Mouse (Mus musculus): ENCODE data around the gene Gsk3a.

The Gsk3a gene

GRCm38 (mm10) chr7:25251071-25251791, 13.6 kb upstream of the Gsk3a start:
- in situ Hi-C loops (cut with MboI, MseI) = loop anchor here (25.0 kb wide), 1 partner anchor 1936 kb away; the partner anchor contains the start of genes BC024978, Gm21983, Mia and Rab4b

GRCm38 (mm10) chr7:25250141-25250972, 12.7 kb upstream of the Gsk3a start, which contains the start of gene Erf:
Gene Erf (minus strand): TSS chr7:25250761.
- in situ Hi-C loops (cut with MboI, MseI) = loop anchor here (25.0 kb wide), 1 partner anchor 1937 kb away; the partner anchor contains the start of genes BC024978, Gm21983, Mia and Rab4b

GRCm38 (mm10) chr7:25249314-25250140, 11.9 kb upstream of the Gsk3a start:
- in situ Hi-C loops (cut with MboI, MseI) = loop anchor here (25.0 kb wide), 1 partner anchor 1938 kb away; the partner anchor contains the start of genes BC024978, Gm21983, Mia and Rab4b

- in situ Hi-C loops (cut with MboI, MseI) = no loop called here
Observed at GRCm38 (mm10) chr7:25248846-25249313, 11.2 kb upstream of the Gsk3a start.

- in situ Hi-C loops (cut with MboI, MseI) = no loop called here
Observed at GRCm38 (mm10) chr7:25248018-25248647, 10.5 kb upstream of the Gsk3a start.

- in situ Hi-C loops (cut with MboI, MseI) = no loop called here
Observed at GRCm38 (mm10) chr7:25247498-25247897, 9.8 kb upstream of the Gsk3a start.

GRCm38 (mm10) chr7:25246759-25247137, 9.1 kb upstream of the Gsk3a start:
- in situ Hi-C loops (cut with MboI, MseI) = no loop called here

- in situ Hi-C loops (cut with MboI, MseI) = no loop called here
Observed at GRCm38 (mm10) chr7:25246079-25246758, 8.6 kb upstream of the Gsk3a start.

GRCm38 (mm10) chr7:25244562-25245369, 7.1 kb upstream of the Gsk3a start:
- in situ Hi-C loops (cut with MboI, MseI) = no loop called here

GRCm38 (mm10) chr7:25243361-25243760, 5.7 kb upstream of the Gsk3a start:
- in situ Hi-C loops (cut with MboI, MseI) = no loop called here

- in situ Hi-C loops (cut with MboI, MseI) = no loop called here
Observed at GRCm38 (mm10) chr7:25241062-25241461, 3.4 kb upstream of the Gsk3a start.

GRCm38 (mm10) chr7:25240631-25241030, 3.0 kb upstream of the Gsk3a start:
- in situ Hi-C loops (cut with MboI, MseI) = no loop called here

GRCm38 (mm10) chr7:25238829-25239623, 1.4 kb upstream of the Gsk3a start:
- in situ Hi-C loops (cut with MboI, MseI) = no loop called here

GRCm38 (mm10) chr7:25238015-25238706, 510 bp upstream of the Gsk3a start:
- in situ Hi-C loops (cut with MboI, MseI) = no loop called here

- in situ Hi-C loops (cut with MboI, MseI) = no loop called here
Observed at GRCm38 (mm10) chr7:25235526-25235925, 2.1 kb downstream of the Gsk3a start.

GRCm38 (mm10) chr7:25233061-25233460, 4.6 kb downstream of the Gsk3a start:
- in situ Hi-C loops (cut with MboI, MseI) = no loop called here

- in situ Hi-C loops (cut with MboI, MseI) = no loop called here
Observed at GRCm38 (mm10) chr7:25232101-25232648, 5.5 kb downstream of the Gsk3a start.
